Mouse (Mus musculus) embryonic fibroblast, embryonic 13.5 days (primary cell): ENCODE measurements around the gene Fam76a.

Experiments
- CTCF ChIP-seq: IDR thresholded peaks from 2 replicates; pipeline ENCODE4 v1.5.1; 2011; ENCODE audit warnings: mild to moderate bottlenecking, control low read depth, low read length, moderate library complexity, borderline replicate concordance; ENCODE audit not compliant: insufficient read depth
- POLR2A ChIP-seq: IDR thresholded peaks from 2 replicates; pipeline ENCODE4 v1.6.1; 2011; ENCODE audit warnings: low read depth, mild to moderate bottlenecking, control low read depth, low read length, moderate library complexity

DNA sequence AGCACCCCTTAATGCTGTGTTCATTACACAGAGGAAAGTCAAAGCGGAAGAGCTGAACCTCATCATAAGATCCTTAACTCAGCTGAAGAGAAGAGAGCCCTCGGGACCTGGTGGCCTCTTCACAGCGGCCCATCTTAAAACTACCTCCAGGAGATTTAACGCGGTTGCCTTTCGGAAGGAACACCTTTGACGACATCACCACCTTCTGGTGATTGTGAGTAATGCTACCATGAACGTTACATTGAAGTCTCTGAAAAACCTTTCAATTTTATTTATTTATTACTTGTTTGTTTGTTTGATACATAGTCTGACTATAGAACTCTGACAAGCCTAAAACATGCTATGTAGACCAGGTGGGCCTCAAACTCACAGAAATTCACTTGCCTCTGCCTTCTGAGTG lies 8.4 kb upstream of the Fam76a start:
- TF ChIP-seq POLR2A (no peak), CTCF (peak; percentile 17; the same call in 1 of the 2 replicates)
